Mouse (Mus musculus) right cerebral cortex, postnatal 14 days (tissue): ENCODE data around the gene C1ql1.
A peak's percentile ranks its signal among the peaks of the same experiment; 100 is the strongest.

ENCODE experiments used
- DNase-seq: peaks from one replicate; pipeline ENCODE4 v3.0.0; 2022

Gene C1ql1

GRCm38 (mm10) chr11:102957692-102958091, 11.2 kb upstream of the C1ql1 start:
- DNase-seq: no peak

GRCm38 (mm10) chr11:102956962-102957614, 10.6 kb upstream of the C1ql1 start:
- DNase-seq: no peak

GRCm38 (mm10) chr11:102952922-102953321, 6.4 kb upstream of the C1ql1 start:
- DNase-seq: no peak

DNA sequence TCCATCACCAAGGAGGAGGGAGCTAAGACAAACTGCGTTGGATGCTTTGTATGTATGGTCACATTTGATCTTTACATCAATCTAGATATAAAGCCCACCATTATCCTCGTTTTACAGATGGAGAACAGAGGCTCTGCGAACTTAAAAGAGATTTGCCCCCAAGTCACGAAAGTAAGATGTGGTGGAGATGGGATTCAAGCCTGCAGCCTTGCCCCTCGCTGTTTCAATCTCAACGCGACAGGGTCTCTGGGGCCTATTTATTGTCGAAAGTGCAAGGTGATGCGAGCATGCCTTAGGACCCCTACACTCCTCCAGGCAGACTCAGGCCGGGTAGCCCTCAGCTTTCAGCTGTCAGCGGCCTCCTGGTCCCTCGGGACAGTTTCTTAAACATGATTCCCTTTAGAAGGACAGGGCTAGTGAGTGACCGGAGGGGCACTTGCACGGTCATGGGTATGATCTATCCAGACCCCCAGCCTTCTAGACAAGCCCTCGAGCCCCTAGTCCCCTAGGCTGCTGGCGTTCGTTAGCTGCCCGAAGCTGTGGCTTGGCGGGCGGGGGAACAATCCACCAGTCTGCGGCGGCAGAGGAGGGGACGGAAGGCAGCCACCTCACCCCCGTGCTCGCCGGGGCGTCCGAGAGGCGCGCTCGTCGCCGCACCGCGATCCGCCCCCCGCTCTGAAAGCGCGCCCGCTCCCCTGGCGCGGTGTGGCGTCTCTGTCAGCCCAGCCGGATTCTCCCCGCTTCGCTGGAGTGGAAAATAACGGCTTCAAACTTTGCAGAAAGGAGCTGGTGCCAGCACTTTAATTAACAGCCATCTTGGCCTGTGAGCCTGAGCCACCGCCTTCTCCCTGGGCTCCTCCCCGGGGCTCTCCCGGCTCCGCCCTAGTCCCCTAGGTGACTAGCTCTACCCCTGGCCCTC, 1.8 kb upstream of the C1ql1 start:
- no peak for DNase-seq

- DNase-seq: no peak
Observed at GRCm38 (mm10) chr11:102946992-102947343, 480 bp upstream of the C1ql1 start.

DNA sequence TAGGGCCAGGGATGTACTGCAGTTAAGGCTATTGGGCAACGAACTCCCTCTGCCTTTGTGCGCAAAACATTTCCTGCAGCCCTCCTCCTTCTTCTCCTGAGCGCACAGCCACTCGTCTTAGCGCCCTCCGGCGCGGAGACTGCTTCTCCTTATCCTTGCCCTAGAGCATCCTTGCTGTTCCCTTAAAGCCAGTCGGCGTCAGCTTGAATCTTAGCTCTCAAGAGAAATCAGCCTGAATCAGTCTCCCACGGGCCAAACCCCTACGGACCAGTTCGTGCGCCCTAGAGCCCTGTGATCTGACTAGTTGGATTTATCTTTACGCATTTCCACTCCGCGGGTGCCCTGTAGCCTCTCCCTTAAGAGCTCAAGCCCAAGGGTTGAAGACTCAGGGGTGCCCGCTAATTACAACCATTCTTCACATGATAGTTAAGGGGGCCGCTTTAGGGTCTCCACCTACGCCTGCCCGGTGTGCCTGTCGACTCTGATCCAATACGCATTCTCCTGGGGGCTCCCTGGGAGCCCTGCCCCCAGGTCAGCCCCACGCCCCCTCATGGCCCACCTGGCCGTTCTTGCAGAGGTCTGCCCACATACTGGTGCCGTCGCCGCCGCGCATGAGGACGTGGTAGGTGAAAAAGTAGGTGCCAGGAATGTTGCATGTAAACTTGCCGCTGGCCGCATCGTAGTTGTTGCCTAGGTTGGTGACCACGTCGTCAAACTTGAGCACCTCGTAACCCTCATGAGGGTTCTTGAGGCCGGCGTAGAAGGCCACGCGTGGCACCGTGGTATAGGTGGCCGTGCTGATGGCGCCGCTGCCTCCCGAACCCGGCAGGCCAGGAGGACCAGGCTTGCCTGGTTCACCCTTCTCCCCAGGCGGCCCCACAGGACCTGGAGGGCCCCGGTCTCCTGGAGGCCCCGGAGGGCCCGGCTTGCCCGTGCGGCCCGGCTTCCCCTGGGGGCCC, 903 bp downstream of the C1ql1 start:
- no peak for DNase-seq

DNA sequence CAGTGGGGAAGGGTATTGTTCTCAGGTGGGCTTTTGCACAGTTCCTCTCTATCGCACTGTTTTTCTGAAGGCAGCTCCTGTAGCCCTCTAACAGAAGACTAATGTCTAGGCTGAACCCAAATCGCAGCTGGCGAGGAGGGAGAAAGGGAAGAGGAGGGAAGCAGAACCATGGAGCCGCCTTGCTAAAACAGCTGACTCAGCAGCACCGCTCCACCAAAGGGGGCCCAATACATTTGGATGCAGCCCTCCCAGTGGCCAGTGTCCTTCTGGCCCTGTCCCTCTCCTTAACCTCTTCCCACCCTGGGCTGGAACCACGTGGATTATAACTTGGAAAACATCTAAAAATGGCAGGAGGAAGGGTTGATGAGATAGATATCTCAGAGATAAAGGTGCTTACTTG, 5.3 kb downstream of the C1ql1 start:
- DNase-seq: no peak

DNA sequence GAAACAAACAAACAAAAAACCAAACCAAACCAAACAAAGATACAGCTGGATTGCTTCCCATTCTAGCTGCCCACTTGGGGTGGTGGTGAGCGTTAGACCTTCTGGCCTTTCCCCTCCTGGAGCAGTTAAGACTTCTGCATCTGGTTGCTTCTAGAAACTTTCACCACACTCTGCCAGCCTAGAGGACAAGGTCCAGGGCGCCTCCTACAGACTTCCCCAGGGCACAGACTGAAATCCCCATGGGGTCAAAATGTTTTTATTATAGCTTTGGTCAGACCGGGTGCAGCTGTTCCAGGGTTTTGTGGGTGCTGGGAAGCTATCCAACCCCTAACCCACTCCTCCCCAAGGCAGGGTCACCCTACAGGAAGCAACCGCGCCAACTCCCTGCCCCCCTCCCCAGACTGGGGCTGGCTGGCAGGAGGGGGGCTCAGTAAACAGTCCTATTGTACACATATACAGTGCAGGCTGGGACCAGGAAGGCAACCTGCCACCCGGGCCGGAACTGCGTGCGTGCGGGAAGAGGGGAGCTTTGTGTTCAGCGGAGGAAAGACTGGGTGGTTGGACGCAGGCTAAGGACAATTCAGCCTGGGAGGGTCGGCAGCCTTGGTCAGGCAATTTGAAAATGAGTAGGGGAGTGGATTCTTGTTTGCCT, 7.3 kb downstream of the C1ql1 start:
- no peak for DNase-seq

DNA sequence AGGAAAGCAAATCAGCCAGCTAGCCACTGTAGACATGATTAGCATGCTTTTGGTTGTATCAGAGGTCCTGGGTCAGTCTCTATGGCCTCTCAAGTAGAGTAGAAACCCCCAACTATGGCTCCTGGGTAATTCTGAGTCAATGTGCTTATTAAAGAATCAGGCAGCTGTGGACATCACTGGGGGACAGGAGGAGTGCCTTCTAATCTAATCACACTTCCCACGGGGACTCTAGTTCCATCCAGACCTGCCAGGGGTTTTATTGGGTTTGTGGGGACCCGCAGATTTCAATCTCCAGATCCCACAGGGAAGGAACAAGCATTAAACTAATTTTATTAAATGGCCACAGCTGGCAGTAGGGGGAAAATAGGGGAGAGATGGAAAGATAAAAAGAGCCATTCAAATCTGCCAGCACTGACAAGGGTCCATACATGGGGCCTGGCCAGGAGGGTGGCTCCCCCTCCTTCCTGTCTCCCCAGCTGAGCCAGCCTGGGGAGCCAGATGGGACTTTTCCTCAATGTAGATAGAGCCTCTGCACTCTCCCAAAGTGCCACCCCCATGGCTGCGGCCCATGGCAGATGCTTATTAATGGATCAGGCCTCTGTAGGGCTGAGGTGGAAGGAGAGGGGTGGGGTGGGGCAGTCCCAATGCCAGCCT, 8.8 kb downstream of the C1ql1 start:
- no peak for DNase-seq

DNA sequence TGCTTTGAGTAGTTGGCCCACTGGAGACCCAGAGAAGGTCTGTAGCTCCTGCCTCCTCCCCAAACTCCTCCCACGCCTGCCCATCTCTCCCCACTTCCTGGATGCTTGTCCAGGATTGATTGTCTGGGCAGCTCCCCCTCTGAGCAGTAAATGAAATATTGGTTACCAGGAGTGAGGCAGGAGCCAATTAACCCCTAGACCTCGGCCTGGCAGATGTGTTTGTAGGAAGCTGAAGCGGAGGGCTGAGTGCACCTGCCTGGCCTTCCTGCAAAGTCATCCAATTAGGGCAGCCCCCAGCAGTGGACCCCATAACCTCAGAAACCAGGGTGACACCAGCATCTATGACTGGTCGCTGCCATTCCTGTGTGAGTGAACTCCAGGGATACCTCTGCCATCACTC, 10.2 kb downstream of the C1ql1 start:
- no peak for DNase-seq

GRCm38 (mm10) chr11:102930672-102931071, 15.8 kb downstream of the C1ql1 start:
- no peak for DNase-seq

GRCm38 (mm10) chr11:102925351-102925717, 21.2 kb downstream of the C1ql1 start:
- no peak for DNase-seq

GRCm38 (mm10) chr11:102924557-102925350, 21.7 kb downstream of the C1ql1 start, which contains the start of gene Kif18b:
Gene Kif18b (minus strand): TSS chr11:102925124.
- DNase-seq: peak; percentile 96

- DNase-seq: no peak
Observed at GRCm38 (mm10) chr11:102921491-102921890, 25.0 kb downstream of the C1ql1 start.

GRCm38 (mm10) chr11:102918077-102918476, 28.4 kb downstream of the C1ql1 start:
- DNase-seq: no peak

DNA sequence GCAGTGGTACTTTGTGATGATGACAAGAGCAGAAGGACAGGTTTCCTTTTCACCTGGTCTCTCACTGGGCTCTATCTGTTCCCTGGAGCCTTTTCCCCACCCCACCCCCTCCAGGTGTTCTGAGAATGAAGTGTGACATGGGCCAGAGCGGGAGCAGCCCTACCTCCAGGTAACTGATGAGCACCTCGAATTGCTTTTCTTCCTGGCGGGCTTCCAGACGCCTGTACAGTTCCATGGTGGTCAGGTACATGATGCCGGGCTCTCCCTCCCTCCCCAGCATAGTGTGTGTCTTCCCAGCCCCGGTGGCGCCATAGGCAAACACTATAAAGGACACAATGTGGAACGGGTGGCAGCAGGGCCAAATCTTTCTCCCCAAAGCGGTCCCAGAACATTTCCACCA, 31.1 kb downstream of the C1ql1 start:
- DNase-seq: no peak

DNA sequence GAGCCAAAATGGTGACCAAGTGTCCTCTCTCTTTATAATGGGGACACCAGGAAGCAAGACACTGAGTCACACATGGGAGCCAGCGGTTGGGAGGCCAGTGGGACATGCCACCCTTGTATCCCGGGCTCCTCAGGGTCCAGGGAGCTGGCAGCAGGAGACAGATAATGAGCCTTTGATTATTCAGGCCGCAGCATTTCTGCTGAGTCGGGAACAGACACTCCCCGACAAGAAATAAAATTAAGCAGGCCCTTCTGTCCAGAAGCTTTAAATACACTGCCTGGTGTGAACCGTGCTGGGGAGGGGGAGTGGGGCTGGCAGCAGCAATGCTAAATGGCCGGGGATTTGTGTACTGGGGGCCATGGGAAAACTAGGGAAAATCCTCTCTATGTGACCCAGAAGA, 35.1 kb downstream of the C1ql1 start:
- no peak for DNase-seq

DNA sequence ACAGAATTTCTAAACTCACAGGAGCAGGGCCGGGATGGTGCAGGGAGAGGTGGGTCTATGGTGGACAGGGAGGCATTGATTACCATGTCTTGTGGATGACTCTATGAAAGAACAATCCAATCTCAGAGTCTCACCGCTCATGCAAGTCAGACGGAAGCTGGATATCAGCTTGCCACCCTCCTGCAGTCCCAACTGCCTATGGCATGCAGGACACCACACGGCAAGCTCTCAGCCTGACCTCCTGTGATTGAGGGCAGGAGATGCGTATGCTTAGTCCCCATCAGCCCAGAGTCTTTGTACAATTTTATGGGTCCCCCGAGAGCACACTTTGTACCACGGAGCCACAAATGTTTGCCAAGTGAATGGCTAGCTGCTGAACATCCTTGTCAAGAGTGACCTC, 42.8 kb downstream of the C1ql1 start:
- DNase-seq: no peak

DNA sequence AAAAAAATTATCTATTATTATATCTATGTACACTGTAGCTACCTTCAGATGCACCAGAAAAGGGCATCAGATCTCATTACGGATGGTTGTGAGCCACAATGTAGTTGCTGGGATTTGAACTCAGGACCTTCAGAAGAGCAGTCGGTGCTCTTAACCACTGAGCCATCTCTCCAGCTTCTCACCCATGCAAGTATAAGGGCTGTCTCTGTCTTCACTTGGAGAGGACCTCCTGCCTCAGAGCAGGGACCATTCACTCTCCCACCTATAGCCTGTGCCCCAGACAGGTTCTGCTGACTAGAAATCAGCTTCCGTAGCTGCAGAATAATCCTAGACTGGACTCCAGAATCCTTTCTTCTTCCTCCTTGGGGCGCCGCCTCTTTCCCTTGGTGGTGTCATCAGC, 44.4 kb downstream of the C1ql1 start:
- no peak for DNase-seq

GRCm38 (mm10) chr11:102901199-102901598, 45.3 kb downstream of the C1ql1 start:
- no peak for DNase-seq

DNA sequence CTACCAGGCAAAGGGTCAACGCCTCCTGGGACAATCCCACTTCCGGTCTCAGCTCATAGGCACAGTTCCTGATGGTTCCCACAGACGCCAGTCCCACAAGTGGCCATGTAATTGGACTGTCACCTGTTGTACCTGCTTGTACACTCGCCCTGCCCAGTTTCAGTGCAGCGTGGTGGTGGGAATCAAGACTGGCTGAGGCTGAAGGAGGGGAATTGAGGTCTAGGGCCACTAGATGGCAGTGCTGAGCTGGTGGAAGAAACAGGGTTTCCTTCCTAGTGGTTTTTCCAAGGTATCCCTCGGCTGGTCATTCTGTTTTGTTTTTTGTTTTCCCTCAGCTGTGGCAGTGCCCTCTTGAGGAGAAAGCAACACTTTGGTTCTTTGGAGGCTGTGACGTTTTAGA, 45.7 kb downstream of the C1ql1 start, which contains the start of gene Gfap:
Gene Gfap (minus strand): TSS at position 150 of the 400 bp plus-strand sequence.
- DNase-seq: peak; percentile 88
